Mouse (Mus musculus) ovary, postnatal 14 days (tissue): ENCODE results near the gene Lctl.
A peak's percentile ranks its signal among the peaks of the same experiment; 100 is the strongest.

ENCODE experiments used
- DNase-seq: peaks from one replicate; pipeline ENCODE4 v3.0.0; 2022; ENCODE audit warnings: low spot score

Lctl gene

GRCm38 (mm10) chr9:64116876-64117275 lies at the start of gene Lctl:
Lctl (plus strand) TSS chr9:64117147.
- DNase-seq: peak; percentile 27

GRCm38 (mm10) chr9:64067787-64068186 lies 49.2 kb upstream of the Lctl start:
- no peak for DNase-seq

GRCm38 (mm10) chr9:64068571-64068970 lies 48.4 kb upstream of the Lctl start:
- DNase-seq: no peak

GRCm38 (mm10) chr9:64069131-64069530 lies 47.8 kb upstream of the Lctl start:
- no peak for DNase-seq

GRCm38 (mm10) chr9:64070674-64071073 lies 46.3 kb upstream of the Lctl start:
- no peak for DNase-seq

GRCm38 (mm10) chr9:64074831-64075230 lies 42.1 kb upstream of the Lctl start:
- DNase-seq: no peak

GRCm38 (mm10) chr9:64076412-64076811 lies 40.5 kb upstream of the Lctl start:
- no peak for DNase-seq

GRCm38 (mm10) chr9:64078386-64078792 lies 38.6 kb upstream of the Lctl start:
- no peak for DNase-seq

GRCm38 (mm10) chr9:64079922-64080321 lies 37.0 kb upstream of the Lctl start:
- no peak for DNase-seq

GRCm38 (mm10) chr9:64084231-64084630 lies 32.7 kb upstream of the Lctl start:
- no peak for DNase-seq

- peak; percentile 52 for DNase-seq
Observed at GRCm38 (mm10) chr9:64084661-64085399, 32.1 kb upstream of the Lctl start.

- no peak for DNase-seq
Observed at GRCm38 (mm10) chr9:64085976-64086375, 31.0 kb upstream of the Lctl start.

- DNase-seq: no peak
Observed at GRCm38 (mm10) chr9:64086543-64086942, 30.4 kb upstream of the Lctl start.

GRCm38 (mm10) chr9:64087461-64088235 lies 29.3 kb upstream of the Lctl start:
- peak; percentile 78 for DNase-seq

GRCm38 (mm10) chr9:64088346-64088745 lies 28.6 kb upstream of the Lctl start:
- no peak for DNase-seq

- no peak for DNase-seq
Observed at GRCm38 (mm10) chr9:64089004-64089403, 27.9 kb upstream of the Lctl start.

- DNase-seq: no peak
Observed at GRCm38 (mm10) chr9:64094083-64094482, 22.9 kb upstream of the Lctl start.

GRCm38 (mm10) chr9:64098282-64098681 lies 18.7 kb upstream of the Lctl start:
- DNase-seq: no peak

- peak; percentile 66 for DNase-seq
Observed at GRCm38 (mm10) chr9:64100442-64100841, 16.5 kb upstream of the Lctl start.

GRCm38 (mm10) chr9:64105301-64105700 lies 11.6 kb upstream of the Lctl start:
- no peak for DNase-seq

GRCm38 (mm10) chr9:64110502-64110901 lies 6.4 kb upstream of the Lctl start:
- no peak for DNase-seq

GRCm38 (mm10) chr9:64114646-64115045 lies 2.3 kb upstream of the Lctl start:
- DNase-seq: no peak

GRCm38 (mm10) chr9:64115756-64116155 lies 1.2 kb upstream of the Lctl start:
- DNase-seq: no peak
